Mouse (Mus musculus): ENCODE results near the gene Mpg.

GRCm38 (mm10) chr11:32243205-32243955, 17.1 kb downstream of the Mpg start:
- TF ChIP-seq CTCF (IDR thresholded peaks at IDR 0.05; ENCODE audit: low read depth): no peak
- no peak for TF ChIP-seq EP300 (IDR thresholded peaks at IDR 0.05; ENCODE audit: low read depth)
